Mouse (Mus musculus): ENCODE results near the gene Ctf1.

Ctf1 gene

DNA sequence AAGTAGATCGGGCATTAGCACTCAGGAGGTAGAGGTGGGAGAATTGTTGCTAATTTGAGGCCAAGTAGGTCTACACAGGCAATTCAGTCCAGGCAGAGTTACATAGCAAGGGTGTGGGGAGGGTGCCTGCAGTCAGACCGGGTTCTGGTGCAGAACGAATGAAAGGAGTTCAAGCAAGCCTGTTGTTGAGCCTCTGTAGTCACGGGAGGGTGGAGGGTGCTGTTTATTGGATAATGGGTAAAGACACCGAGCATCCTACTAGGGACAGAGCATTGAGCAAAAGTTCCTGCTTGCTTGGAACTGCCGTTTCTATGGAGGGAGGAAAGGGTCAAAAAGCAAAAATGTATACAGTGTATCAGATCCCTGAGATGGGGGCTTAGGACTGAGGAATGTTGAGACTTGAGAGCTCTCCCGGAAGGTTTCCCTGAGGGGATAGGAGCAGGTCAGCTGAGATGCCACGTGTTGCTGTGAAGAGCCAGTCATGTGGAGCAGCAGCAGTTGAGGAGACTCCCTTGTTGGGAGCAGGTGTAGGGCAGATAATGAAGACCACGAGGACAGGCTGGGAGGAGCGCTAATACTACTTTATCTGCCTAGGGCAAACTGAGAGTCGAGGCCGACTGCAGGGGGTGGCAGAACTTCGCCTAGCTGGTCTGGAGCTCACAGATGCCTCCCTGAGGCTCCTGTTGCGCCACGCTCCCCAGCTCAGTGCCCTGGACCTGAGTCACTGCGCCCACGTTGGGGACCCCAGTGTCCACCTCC, 54.5 kb downstream of the Ctf1 start:
- CTCF ChIA-PET = interaction anchor here (0.5 kb wide), 1 partner anchor 1560 kb away, joined by 3 read pairs; no protein-coding TSS in a partner anchor
